Mouse (Mus musculus) spleen, adult 2 months (tissue): Measurements from ENCODE around the gene Mst1. TPM values are rescaled to one million over a fixed set of nuclear protein-coding genes. Genes with fewer than 3 reads are reported as not detected.
A peak's percentile ranks its signal among the peaks of the same experiment; 100 is the strongest.

ENCODE experiments used
- DNase-seq, 2 experiments: peaks; one replicate each; pipeline versions ENCODE4 v3.0.0 to v3.0.0-alpha.2; 2012 to 2021; ENCODE audit warnings: low spot score in 2 of 2, low read depth in 1 of 2
- H3K27ac ChIP-seq: fragments of 200-500 bp; 2 replicates; pipeline ENCODE4 v1.5.1; 2012; ENCODE audit warnings: low read length, inconsistent platforms; ENCODE audit not compliant: insufficient read depth
- H3K27me3 ChIP-seq: fragments of 200-500 bp; 2 replicates; pipeline ENCODE4 v1.6.1; 2012; ENCODE audit warnings: mild to moderate bottlenecking, moderate library complexity, low read length, inconsistent platforms; ENCODE audit not compliant: control insufficient read depth, insufficient read depth
- H3K36me3 ChIP-seq: fragments of 200-500 bp; 2 replicates; pipeline ENCODE4 v1.6.1; 2012; ENCODE audit warnings: mild to moderate bottlenecking, low read length, inconsistent platforms; ENCODE audit not compliant: control insufficient read depth, insufficient read depth
- H3K4me1 ChIP-seq: fragments of 200-500 bp; 2 replicates; pipeline ENCODE4 v1.6.1; 2011; ENCODE audit warnings: inconsistent platforms; ENCODE audit not compliant: control insufficient read depth, insufficient read depth, insufficient read length
- H3K4me3 ChIP-seq: fragments of 200-500 bp; 2 replicates; pipeline ENCODE4 v1.5.1; 2011; ENCODE audit warnings: mild to moderate bottlenecking, inconsistent platforms; ENCODE audit not compliant: insufficient read depth, insufficient read length; ENCODE audit errors: extremely low read depth
- CTCF ChIP-seq: fragments of 200-500 bp; IDR thresholded peaks from 2 replicates; pipeline ENCODE4 v1.5.1; 2011; ENCODE audit warnings: mild to moderate bottlenecking, inconsistent platforms; ENCODE audit not compliant: insufficient read depth, insufficient read length, insufficient replicate concordance; ENCODE audit errors: extremely low read depth
- POLR2A ChIP-seq: fragments of 200-500 bp; IDR thresholded peaks from 2 replicates; pipeline ENCODE4 v1.6.1; 2011; ENCODE audit warnings: low read depth, low read length, inconsistent platforms
- WGBS: fragments of 180-500 bp; shearing (Covaris S2); methylation state at CpG from one replicate; pipeline ENCODE4 v1.1.7; 2018; 5-methylcytosine and 5-hydroxymethylcytosine counted together
- polyA plus RNA-seq: library from polyadenylated mRNA; depleted of rRNA; stranded (reverse); fragments of >200 nt; gene quantifications from 2 replicates; pipeline ENCODE4 v1.2.3, GENCODE M21; 2012

Mst1 gene
- polyA plus RNA-seq, 1 experiment, result 1.5 TPM

GRCm38 (mm10) chr9:108085261-108085660 is 5.0 kb downstream of the Mst1 start:
- 95% methylated on average over 4 of the region's 4 CpGs for WGBS
- TF ChIP-seq CTCF, result no peak
- no peak for TF ChIP-seq POLR2A
- peaks cover 9% of the 10 kb centered on the region; the same call in 1 of the 2 replicates for H3K4me1 ChIP-seq
- no peaks in the 10 kb centered on the region for H3K27me3 ChIP-seq
- H3K27ac ChIP-seq, result no peak overlapping the region
- no peak overlapping the region for H3K4me3 ChIP-seq
- H3K36me3 ChIP-seq, result peaks cover 49% of the 10 kb centered on the region
- DNase-seq, result no peak

- DNase-seq, result no peak
- Histone ChIP-seq H3K27ac (no peak overlapping the region), H3K27me3 (no peaks in the 10 kb centered on the region), H3K4me1 (peaks cover 3% of the 10 kb centered on the region; the same call in 1 of the 2 replicates), H3K4me3 (no peak overlapping the region), H3K36me3 (peaks cover 60% of the 10 kb centered on the region)
- TF ChIP-seq CTCF (no peak), POLR2A (no peak)
- WGBS, result 96% methylated on average over 7 of the region's 7 CpGs
Observed at GRCm38 (mm10) chr9:108090611-108091120, 10.4 kb downstream of the Mst1 start.

GRCm38 (mm10) chr9:108093586-108093985 is 13.3 kb downstream of the Mst1 start:
- no peak overlapping the region for H3K27ac ChIP-seq
- WGBS, result 79% methylated on average over 10 of the region's 10 CpGs
- peaks cover 3% of the 10 kb centered on the region; the same call in 1 of the 2 replicates for H3K4me1 ChIP-seq

DNA sequence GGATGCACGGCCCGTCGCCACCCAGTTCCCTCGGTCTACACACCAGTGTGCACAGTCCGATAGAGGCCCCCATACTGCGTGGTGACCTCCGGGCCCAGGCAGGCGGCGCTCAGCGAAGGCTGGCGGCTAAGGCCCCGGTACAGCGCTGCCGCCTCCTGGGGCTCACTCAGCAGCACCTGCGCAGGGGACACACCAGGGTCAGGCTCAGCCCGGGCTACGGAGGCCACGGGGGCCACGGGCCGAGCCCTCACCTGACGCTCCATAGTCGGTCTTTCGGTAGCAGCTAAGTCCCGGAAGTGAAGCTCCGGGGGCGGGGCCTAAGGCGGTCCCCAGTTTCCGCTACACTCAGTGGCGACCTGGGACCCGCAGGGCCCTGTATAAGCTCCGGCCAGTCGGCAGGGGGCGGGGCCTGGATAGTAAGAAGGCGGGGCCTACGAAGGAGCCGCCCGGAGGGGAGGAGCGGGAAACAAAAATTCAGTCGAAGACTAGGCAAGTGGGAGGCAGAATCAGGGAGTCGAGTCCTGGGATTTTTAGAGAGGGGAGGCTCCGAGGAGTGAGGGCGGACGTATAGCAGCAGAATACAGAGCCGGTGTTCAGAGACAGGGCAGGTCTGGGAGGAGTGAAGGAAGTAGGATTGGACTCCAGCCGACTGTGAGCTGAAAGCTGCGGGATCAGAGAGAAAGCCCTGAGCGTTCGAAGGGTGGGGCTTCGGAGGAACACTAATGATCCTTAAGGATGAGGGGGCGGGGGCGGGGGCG is 14.1 kb downstream of the Mst1 start, which contains the start of gene Apeh:
Gene Apeh (minus strand): TSS at position 423 of the 758 bp plus-strand sequence.
- H3K4me1 ChIP-seq, result peaks cover 3% of the 10 kb centered on the region; the same call in 1 of the 2 replicates
- H3K36me3 ChIP-seq, result peaks cover 31% of the 10 kb centered on the region
- peak within 1 kb of the TSS; percentile 70 for H3K27ac ChIP-seq
- peak; percentile 87 to 98 for DNase-seq
- under 1% methylated on average over 52 of the region's 52 CpGs for WGBS
- TF ChIP-seq CTCF (no peak), POLR2A (peak; percentile 56)
- H3K27me3 ChIP-seq, result no peaks in the 10 kb centered on the region
- H3K4me3 ChIP-seq, result peak within 1 kb of the TSS; percentile 90

More at GRCm38 (mm10) chr9:108093586-108093985, 13.3 kb downstream of the Mst1 start:
- Histone ChIP-seq H3K27me3 (no peaks in the 10 kb centered on the region), H3K4me3 (peak overlapping the region; percentile 90), H3K36me3 (peaks cover 39% of the 10 kb centered on the region)
- DNase-seq, result no peak
- TF ChIP-seq CTCF (no peak), POLR2A (no peak)

GRCm38 (mm10) chr9:108094998-108095411 is 14.8 kb downstream of the Mst1 start:
- no peak for DNase-seq

GRCm38 (mm10) chr9:108095518-108095917 is 15.3 kb downstream of the Mst1 start:
- DNase-seq, result peak in 1 of 2 experiments; percentile 50
- peaks cover 3% of the 10 kb centered on the region; the same call in 1 of the 2 replicates for H3K4me1 ChIP-seq
- TF ChIP-seq CTCF (peak; percentile 62; the same call in 1 of the 2 replicates), POLR2A (no peak)
- no peak overlapping the region for H3K27ac ChIP-seq
- H3K27me3 ChIP-seq, result no peaks in the 10 kb centered on the region
- no peak overlapping the region for H3K4me3 ChIP-seq
- 10% methylated on average over 3 of the region's 3 CpGs for WGBS
- H3K36me3 ChIP-seq, result peaks cover 21% of the 10 kb centered on the region

More at GRCm38 (mm10) chr9:108094998-108095411, 14.8 kb downstream of the Mst1 start:
- Histone ChIP-seq H3K27me3 (no peaks in the 10 kb centered on the region), H3K27ac (peak overlapping the region; percentile 63), H3K36me3 (peaks cover 25% of the 10 kb centered on the region), H3K4me3 (peak overlapping the region; percentile 58), H3K4me1 (peaks cover 3% of the 10 kb centered on the region; the same call in 1 of the 2 replicates)
- TF ChIP-seq POLR2A, result no peak
- no peak for TF ChIP-seq CTCF
- 2% methylated on average over 16 of the region's 16 CpGs for WGBS
